Mouse (Mus musculus) embryonic fibroblast, embryonic 13.5 days (primary cell): ENCODE results near the gene Btbd11. TPM values are rescaled to one million over a fixed set of nuclear protein-coding genes. Genes with fewer than 3 reads are reported as not detected.

Source experiments
- H3K27ac ChIP-seq: 2 replicates; pipeline ENCODE4 v1.5.1; 2012; ENCODE audit warnings: low read length, control low read depth, inconsistent platforms; ENCODE audit not compliant: insufficient read depth
- H3K4me1 ChIP-seq: 2 replicates; pipeline ENCODE4 v1.6.1; 2011; ENCODE audit warnings: low read length; ENCODE audit not compliant: control insufficient read depth, insufficient read depth
- H3K4me3 ChIP-seq: 2 replicates; pipeline ENCODE4 v1.5.1; 2011; ENCODE audit warnings: mild to moderate bottlenecking, control low read depth, low read length; ENCODE audit not compliant: insufficient read depth
- CTCF ChIP-seq: IDR thresholded peaks from 2 replicates; pipeline ENCODE4 v1.5.1; 2011; ENCODE audit warnings: mild to moderate bottlenecking, control low read depth, low read length, moderate library complexity, borderline replicate concordance; ENCODE audit not compliant: insufficient read depth
- POLR2A ChIP-seq: IDR thresholded peaks from 2 replicates; pipeline ENCODE4 v1.6.1; 2011; ENCODE audit warnings: low read depth, mild to moderate bottlenecking, control low read depth, low read length, moderate library complexity
- polyA plus RNA-seq: library from polyadenylated mRNA; stranded (reverse); fragments of >200 nt; gene quantifications from 2 replicates; pipeline ENCODE4 v1.2.4, GENCODE M21; 2011; ENCODE audit warnings: low read depth; ENCODE audit not compliant: missing spikeins, insufficient read length

Gene Btbd11
- polyA plus RNA-seq, 1 experiment = 6.9 TPM

DNA sequence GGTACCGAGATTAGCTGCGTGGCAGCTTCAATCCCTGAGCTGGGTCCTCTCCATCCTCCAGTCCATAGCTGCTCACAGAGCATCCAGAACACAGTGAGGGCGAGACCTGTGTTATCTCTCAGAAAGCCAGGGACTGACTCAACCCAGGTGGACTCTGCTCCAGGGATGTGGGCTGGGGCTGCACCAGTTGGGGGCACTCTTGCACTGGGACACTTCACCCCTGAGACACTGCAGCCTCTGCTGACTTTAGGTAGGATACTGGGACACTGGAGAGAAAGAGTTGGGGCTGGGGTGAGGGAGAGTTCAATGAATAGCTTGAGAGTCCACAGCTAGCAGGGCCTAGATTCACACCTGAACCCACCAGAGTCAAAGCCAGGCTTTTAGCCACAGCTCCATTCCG, 69.4 kb downstream of the Btbd11 start:
- no peak overlapping the region for H3K27ac ChIP-seq
- TF ChIP-seq POLR2A = no peak
- peak; percentile 35; the same call in 1 of the 2 replicates for TF ChIP-seq CTCF
- peaks cover 9% of the 10 kb centered on the region; the same call in 1 of the 2 replicates for H3K4me1 ChIP-seq
- no peak overlapping the region for H3K4me3 ChIP-seq

DNA sequence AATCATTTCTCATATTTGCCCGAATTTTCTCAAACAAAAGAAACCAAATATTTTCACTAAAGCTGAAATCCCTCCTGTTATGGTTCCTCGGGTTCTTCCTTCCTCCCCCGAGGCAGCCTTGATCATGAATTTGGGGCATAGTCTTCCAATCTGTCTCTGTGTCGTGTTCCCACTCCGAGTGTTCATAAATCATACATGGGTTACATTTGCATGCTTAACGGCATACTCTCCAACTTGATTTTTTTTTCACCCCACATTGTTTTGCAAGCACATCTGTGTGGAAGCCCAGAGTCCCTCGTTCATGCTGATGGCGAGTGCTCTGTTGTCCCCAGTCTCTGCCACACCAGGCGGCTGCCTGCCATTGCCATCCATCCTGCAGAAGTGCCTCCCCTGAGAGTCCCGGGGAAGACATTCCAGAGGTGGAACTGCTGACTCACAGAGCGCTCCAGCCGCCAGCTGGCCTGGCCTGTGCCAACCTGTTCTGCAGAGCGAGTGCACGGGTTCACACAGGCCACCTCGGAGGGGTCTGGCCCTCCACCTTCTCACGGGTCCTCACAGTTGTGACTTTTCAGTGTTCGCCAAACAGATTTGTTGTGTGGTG, 72.2 kb downstream of the Btbd11 start:
- H3K4me1 ChIP-seq = peaks cover 9% of the 10 kb centered on the region; the same call in 1 of the 2 replicates
- H3K27ac ChIP-seq = no peak overlapping the region
- TF ChIP-seq POLR2A (no peak), CTCF (no peak)
- H3K4me3 ChIP-seq = no peak overlapping the region

DNA sequence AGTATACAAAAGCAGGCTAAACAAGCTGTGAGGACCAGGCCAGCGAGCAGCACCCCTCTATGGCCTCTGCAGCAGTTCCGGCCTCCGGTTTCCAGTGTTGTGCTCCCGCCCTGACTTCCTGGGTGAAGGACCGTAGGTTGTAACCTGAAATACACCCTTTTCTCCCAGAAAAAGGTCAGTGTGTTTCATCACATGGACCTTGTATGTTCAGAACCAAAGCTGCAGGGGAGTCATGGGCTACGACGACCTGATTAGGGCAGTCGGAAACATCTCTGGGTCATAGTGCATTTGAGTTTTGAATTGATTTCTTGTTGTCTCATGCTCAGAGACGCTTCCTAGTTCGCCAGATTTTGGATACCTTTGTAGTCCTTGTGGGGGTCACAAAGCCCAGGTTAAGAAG, 74.1 kb downstream of the Btbd11 start:
- H3K27ac ChIP-seq = no peak overlapping the region
- H3K4me1 ChIP-seq = peaks cover 9% of the 10 kb centered on the region; the same call in 1 of the 2 replicates
- no peak for TF ChIP-seq CTCF
- TF ChIP-seq POLR2A = no peak
- H3K4me3 ChIP-seq = no peak overlapping the region

DNA sequence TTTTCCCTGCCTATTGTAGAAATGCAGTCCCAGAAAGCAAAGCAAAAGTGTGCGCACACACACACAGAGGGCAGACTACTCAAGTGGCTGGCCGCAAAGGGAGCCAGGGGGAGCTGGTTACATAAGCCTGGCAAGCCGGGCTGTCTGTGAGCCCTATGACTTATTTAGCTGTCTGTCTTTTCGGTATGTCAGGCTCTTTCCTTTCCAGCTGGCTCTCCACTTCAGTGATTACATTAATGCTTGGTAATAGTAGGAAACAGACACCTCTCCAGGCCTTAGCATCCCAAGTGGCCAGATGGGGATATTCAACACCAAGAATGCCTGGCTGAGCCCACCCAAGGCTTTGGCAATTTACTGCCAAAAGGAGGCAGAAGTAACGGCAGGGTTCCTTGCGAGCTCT, 77.5 kb downstream of the Btbd11 start:
- no peak for TF ChIP-seq POLR2A
- TF ChIP-seq CTCF = no peak
- H3K4me3 ChIP-seq = no peak overlapping the region
- H3K4me1 ChIP-seq = 0 out of 2 replicates have a peak, but pooled peaks cover under 1% of the 10 kb centered on the region
- no peak overlapping the region for H3K27ac ChIP-seq

DNA sequence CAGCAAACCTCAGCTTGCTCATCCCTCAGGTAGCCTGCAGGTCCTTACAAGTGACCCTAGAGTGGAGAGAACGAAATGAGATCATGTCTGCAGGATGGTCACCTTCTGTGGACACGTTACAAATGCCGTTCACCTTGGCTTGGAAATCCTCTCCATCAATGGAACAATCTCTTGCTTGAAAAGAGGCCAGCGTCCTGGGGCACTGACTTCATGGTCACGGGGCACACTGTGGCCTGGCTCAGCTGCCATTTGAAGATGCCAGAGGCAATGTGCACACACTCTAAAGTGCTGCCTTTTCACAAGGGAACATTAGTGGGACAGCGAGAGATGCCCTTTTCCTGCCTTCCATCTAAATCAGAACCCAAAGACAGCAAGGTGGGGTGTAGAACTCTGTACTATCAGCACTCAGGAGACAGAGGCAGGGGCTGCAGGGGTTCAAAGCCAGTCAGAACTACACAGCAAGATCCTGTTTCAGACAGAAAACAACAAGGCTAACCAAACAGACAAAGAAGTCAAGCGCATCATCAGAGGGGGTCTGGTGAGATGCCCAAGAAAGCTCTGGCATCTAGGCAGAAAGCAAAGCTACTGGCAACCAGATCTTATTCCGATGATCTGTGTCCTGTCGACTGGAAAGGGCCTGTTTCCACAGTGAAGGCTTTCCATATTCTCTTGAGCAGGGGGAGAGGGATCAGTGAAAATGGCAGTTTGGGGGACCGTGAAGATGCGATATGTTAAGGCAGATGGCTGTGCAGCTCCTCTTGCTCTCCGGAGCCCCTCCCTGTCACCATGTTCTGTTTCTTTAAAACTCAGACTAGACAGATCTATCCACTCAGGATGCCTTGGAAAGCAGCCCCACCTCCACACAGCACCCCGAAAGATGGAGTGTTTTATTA, 79.1 kb downstream of the Btbd11 start:
- Histone ChIP-seq H3K4me1 (no peaks in the 10 kb centered on the region), H3K4me3 (no peak overlapping the region), H3K27ac (no peak overlapping the region)
- TF ChIP-seq POLR2A (no peak), CTCF (no peak)

DNA sequence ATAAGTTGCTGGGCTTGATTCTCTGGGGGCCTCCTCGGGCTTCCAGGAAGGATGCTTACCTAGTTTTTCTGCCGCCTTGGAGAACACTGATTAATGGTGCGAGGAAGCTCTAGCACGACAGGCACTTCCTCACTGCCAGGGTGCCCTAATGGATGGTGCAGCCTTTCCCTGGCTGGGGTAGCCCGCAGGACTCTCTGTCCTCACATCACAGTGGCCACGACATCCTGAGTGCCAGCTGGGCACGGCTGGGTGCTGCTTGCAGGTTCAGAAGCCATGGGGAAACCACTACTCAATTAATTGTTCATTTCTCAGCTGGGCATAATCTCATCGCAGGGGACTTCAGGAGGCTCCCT, 79.8 kb downstream of the Btbd11 start:
- no peak overlapping the region for H3K27ac ChIP-seq
- H3K4me1 ChIP-seq = no peaks in the 10 kb centered on the region
- H3K4me3 ChIP-seq = no peak overlapping the region
- TF ChIP-seq CTCF (no peak), POLR2A (no peak)

DNA sequence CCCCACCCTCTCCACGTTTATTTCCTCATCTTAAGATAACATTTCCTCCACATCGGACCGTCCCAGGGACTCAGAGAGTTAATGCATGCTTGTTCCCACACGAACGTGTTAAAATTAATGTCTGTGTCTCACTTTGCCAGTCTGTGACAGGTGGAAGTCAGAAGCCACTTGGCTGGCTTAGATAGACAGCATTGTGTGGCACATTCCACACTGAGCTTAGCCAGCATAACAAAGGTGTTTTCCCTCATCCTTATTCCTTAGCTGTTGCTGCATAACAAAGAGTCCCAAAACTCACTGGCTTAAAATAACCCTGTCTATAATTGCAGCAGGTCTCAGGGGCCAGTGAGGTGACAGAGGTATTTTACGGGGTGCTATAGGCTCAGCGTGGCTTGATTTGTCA, 80.8 kb downstream of the Btbd11 start:
- no peak overlapping the region for H3K27ac ChIP-seq
- H3K4me3 ChIP-seq = no peak overlapping the region
- TF ChIP-seq POLR2A (no peak), CTCF (no peak)
- H3K4me1 ChIP-seq = no peaks in the 10 kb centered on the region

DNA sequence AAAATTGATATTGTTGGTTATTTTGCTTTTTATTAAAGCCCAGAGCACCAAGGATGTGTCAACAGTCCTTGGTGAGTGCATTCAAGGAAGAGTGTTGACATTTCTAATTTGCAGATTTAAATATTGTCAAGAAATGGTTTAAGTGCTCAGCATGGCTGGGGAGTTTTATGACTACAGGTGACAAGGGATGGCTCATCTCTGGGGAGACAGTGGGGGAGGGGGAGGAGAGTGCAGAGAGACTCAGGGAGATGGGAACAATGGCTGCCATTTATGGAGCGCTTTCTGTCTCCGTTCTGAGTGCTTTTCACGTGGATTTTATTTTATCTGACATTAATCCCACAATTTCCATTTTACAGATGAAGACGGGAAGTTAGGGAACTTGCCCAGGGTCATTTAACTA, 81.9 kb downstream of the Btbd11 start:
- Histone ChIP-seq H3K27ac (no peak overlapping the region), H3K4me3 (no peak overlapping the region), H3K4me1 (0 out of 2 replicates have a peak, but pooled peaks cover 2% of the 10 kb centered on the region)
- TF ChIP-seq POLR2A (no peak), CTCF (no peak)

DNA sequence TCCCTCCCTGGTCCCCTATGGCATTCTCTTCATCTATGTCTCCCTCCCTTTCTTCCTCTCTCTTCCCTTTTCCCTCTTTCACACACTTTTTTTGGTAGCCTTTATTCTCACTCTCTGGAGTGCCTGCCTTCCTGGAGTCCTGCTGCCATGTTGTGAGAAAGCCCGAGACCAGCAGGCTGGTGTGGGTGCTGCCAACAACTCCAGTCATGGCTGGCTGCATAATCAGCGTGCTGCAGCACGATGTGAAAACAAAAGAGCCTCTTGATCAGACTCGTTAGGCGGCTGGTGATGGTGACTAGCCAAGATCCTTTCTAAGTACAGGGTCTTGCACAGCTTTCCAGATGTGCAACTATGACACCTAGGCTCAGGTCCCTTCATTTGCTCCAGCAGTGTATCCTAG, 82.7 kb downstream of the Btbd11 start:
- H3K27ac ChIP-seq = no peak overlapping the region
- TF ChIP-seq POLR2A (no peak), CTCF (no peak)
- no peak overlapping the region for H3K4me3 ChIP-seq
- H3K4me1 ChIP-seq = peaks cover 6% of the 10 kb centered on the region

DNA sequence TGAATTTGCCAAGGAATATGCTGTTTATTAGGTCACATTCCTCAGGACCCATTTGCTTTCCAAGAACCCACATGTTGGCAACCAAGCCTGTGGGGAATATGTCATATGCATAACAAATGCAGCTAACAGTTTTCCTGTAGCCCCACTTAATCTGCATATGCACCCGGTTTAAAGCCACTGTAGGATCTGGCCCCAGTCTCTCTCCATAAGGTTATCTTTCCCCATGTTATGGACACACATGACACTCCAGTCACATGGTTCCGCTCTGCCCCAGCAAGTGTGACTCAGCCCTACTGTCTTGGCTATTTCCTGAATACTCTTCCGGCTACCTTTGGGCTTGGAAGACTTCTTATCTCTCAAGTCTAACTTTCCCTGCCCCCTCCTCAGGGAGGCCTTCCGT, 86.7 kb downstream of the Btbd11 start:
- no peak overlapping the region for H3K4me3 ChIP-seq
- H3K4me1 ChIP-seq = peaks cover 6% of the 10 kb centered on the region
- no peak overlapping the region for H3K27ac ChIP-seq
- TF ChIP-seq POLR2A (no peak), CTCF (no peak)
